Mouse (Mus musculus) bone marrow macrophage, adult 2 months (primary cell): ENCODE results near the gene Sertad1.

ENCODE experiments used
- CTCF ChIP-seq: IDR thresholded peaks from 2 replicates; pipeline ENCODE4 v1.5.1; 2012; ENCODE audit warnings: low read depth, mild to moderate bottlenecking, low read length, moderate library complexity
- POLR2A ChIP-seq: IDR thresholded peaks from 2 replicates; pipeline ENCODE4 v1.6.1; 2012; ENCODE audit warnings: mild to moderate bottlenecking, low read depth, low read length, borderline replicate concordance

DNA sequence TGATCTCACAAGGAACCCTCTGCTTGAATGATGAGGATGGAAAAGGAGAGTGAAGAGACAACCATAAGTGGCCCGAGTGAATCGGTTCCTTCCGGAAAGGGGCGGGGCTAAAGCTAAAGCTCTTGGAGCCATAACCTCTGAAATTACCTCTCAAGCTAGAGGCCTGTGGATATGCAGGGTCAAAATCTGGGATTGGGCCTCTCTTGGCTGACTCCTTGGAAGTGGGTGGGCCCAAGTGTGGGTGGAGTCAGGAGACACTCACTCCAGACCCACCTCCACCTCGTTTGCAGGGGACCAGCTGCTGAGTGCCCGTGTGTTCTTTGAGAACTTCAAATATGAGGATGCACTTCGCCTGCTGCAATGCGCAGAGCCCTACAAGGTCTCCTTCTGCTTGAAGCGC, 28.3 kb downstream of the Sertad1 start:
- TF ChIP-seq CTCF (no peak), POLR2A (no peak)
